Mouse (Mus musculus): ENCODE data around the gene Gm8005. TPM values are rescaled to one million over a fixed set of nuclear protein-coding genes. Genes with fewer than 3 reads are reported as not detected.
"Not testable (repeated sequence)": the region's sequence is repeated elsewhere in the genome, so short reads cannot be mapped to it uniquely, and the experiment has no call there.

Gene Gm8005
- not detected for total RNA-seq (2021)
- long read RNA-seq, result 0 reads

- not testable (repeated sequence) for DNase-seq (ENCODE audit: low spot score in 2 of 2)
These were observed at the start of gene Gm8005 for GRCm38 (mm10) chr14:42439573-42439972. TSS of gene Gm8005 (minus strand) at chr14:42439673.

- DNase-seq (ENCODE audit: low spot score in 2 of 2), result not testable (repeated sequence)
These were observed 24.1 kb upstream of the Gm8005 start, which contains the start of gene Gm8011 for GRCm38 (mm10) chr14:42463581-42463980. TSS of gene Gm8011 (plus strand) at chr14:42463881.

Other genes with a start within 250 kb of the Gm8005 start
- gene Gm3573, start 248.9 kb downstream of the Gm8005 start, total RNA-seq (2021), result 1 to 10 TPM; 1.6 to 2.5 TPM
- not detected for gene Gm17026, start 179.6 kb downstream of the Gm8005 start, total RNA-seq (2021)
- not detected for gene Gm9611, start 142.3 kb downstream of the Gm8005 start, total RNA-seq (2021)
- gene Gm7995, start 129.5 kb downstream of the Gm8005 start, total RNA-seq (2021), result not detected
- not detected for gene Gm8011, start 24.2 kb upstream of the Gm8005 start, total RNA-seq (2021)
- gene Gm8020, start 62.7 kb upstream of the Gm8005 start, total RNA-seq (2021), result not detected
- gene Gm8024, start 84.6 kb upstream of the Gm8005 start, total RNA-seq (2021), result not detected
- gene Gm17124, start 160.2 kb upstream of the Gm8005 start, total RNA-seq (2021), result not detected
- gene Gm3633, start 202.2 kb upstream of the Gm8005 start, total RNA-seq (2021), result not detected
- not detected for gene Gm10378, start 216.3 kb upstream of the Gm8005 start, total RNA-seq (2021)

Measured in layer of hippocampus, adult 18-20 months (tissue).